Mouse (Mus musculus) MEL (cell line): Measurements from ENCODE around the gene Myo10. TPM values are rescaled to one million over a fixed set of nuclear protein-coding genes. Genes with fewer than 3 reads are reported as not detected.

Experiments
- DNase-seq: peaks from one replicate; pipeline ENCODE4 v3.0.0; 2011; ENCODE audit warnings: low read depth, low spot score
- H3K27ac ChIP-seq: 2 replicates; pipeline ENCODE4 v1.5.1; 2012; ENCODE audit warnings: low read depth, mild to moderate bottlenecking, control low read depth, low read length, moderate library complexity; ENCODE audit not compliant: control insufficient read depth
- H3K27me3 ChIP-seq, 2 experiments: fragments of 150-350 bp in 1 of 2; sonication (generic) in 1 of 2; 2 replicates each; pipeline ENCODE4 v1.6.1; 2012; ENCODE audit warnings: low read length in 2 of 2, mild to moderate bottlenecking in 2 of 2, improper control_type of control experiment in 1 of 2, moderate library complexity in 1 of 2; ENCODE audit not compliant: insufficient read depth in 2 of 2, control insufficient read depth in 1 of 2
- H3K36me3 ChIP-seq, 2 experiments: 2 replicates each; pipeline ENCODE4 v1.6.1; 2012 to 2014; ENCODE audit warnings: low read length in 2 of 2, improper control_type of control experiment in 1 of 2, inconsistent platforms in 1 of 2, mild to moderate bottlenecking in 1 of 2; ENCODE audit not compliant: insufficient read depth in 2 of 2, control insufficient read depth in 1 of 2
- H3K4me1 ChIP-seq, 2 experiments: fragments of 150-350 bp in 1 of 2; sonication (generic) in 1 of 2; 2 replicates each; pipeline ENCODE4 v1.6.1; 2012; ENCODE audit warnings: low read length in 2 of 2, improper control_type of control experiment in 1 of 2, mild to moderate bottlenecking in 1 of 2; ENCODE audit not compliant: insufficient read depth in 2 of 2, control insufficient read depth in 1 of 2
- H3K4me3 ChIP-seq, 2 experiments: fragments of 150-350 bp in 1 of 2; sonication (generic) in 1 of 2; 2 replicates each; pipeline ENCODE4 v1.5.1; 2012; ENCODE audit warnings: low read depth in 2 of 2, low read length in 2 of 2, mild to moderate bottlenecking in 2 of 2, moderate library complexity in 2 of 2, control low read depth in 1 of 2, improper control_type of control experiment in 1 of 2; ENCODE audit not compliant: control insufficient read depth in 1 of 2, insufficient read depth in 1 of 2
- H3K79me2 ChIP-seq: 2 replicates; pipeline ENCODE4 v1.6.1; 2012; ENCODE audit warnings: mild to moderate bottlenecking, low read length, moderate library complexity; ENCODE audit not compliant: control insufficient read depth, poor library complexity, insufficient read depth
- H3K9ac ChIP-seq: 2 replicates; pipeline ENCODE4 v1.6.1; 2012; ENCODE audit warnings: low read depth, mild to moderate bottlenecking, control low read depth, low read length, moderate library complexity; ENCODE audit not compliant: control insufficient read depth, poor library complexity, severe bottlenecking
- H3K9me3 ChIP-seq: fragments of 150-350 bp; sonication (generic); replicated peaks from 2 replicates; pipeline ENCODE4 v1.6.1; 2012; ENCODE audit warnings: mild to moderate bottlenecking, low read length, improper control_type of control experiment, moderate library complexity; ENCODE audit not compliant: insufficient read depth
- BHLHE40 ChIP-seq: IDR thresholded peaks from 2 replicates; pipeline ENCODE4 v1.6.1; 2012; ENCODE audit warnings: low read depth, mild to moderate bottlenecking, inconsistent platforms, low read length, improper control_type of control experiment, borderline replicate concordance
- CHD2 ChIP-seq: IDR thresholded peaks from 2 replicates; pipeline ENCODE4 v1.6.1; 2011; ENCODE audit warnings: low read length, improper control_type of control experiment
- E2F4 ChIP-seq: IDR thresholded peaks from 2 replicates; pipeline ENCODE4 v1.6.1; 2011; ENCODE audit warnings: low read depth, low read length, improper control_type of control experiment, borderline replicate concordance
- ELF1 ChIP-seq: IDR thresholded peaks from 2 replicates; pipeline ENCODE4 v1.6.1; 2014; ENCODE audit warnings: low read depth, mild to moderate bottlenecking, inconsistent platforms, low read length, improper control_type of control experiment, moderate library complexity
- GABPA ChIP-seq: IDR thresholded peaks from 2 replicates; pipeline ENCODE4 v1.6.1; 2012; ENCODE audit warnings: low read depth, mild to moderate bottlenecking, inconsistent platforms, low read length, improper control_type of control experiment, moderate library complexity
- HCFC1 ChIP-seq: IDR thresholded peaks from 2 replicates; pipeline ENCODE4 v1.6.1; 2012; ENCODE audit warnings: low read depth, mild to moderate bottlenecking, inconsistent platforms, low read length, improper control_type of control experiment, moderate library complexity
- JUND ChIP-seq: IDR thresholded peaks from 2 replicates; pipeline ENCODE4 v1.6.1; 2011; ENCODE audit warnings: low read depth, mild to moderate bottlenecking, improper control_type of control experiment, low read length
- MAFK ChIP-seq: IDR thresholded peaks from 2 replicates; pipeline ENCODE4 v1.6.1; 2011; ENCODE audit warnings: low read depth, mild to moderate bottlenecking, low read length, improper control_type of control experiment, borderline replicate concordance
- MAX ChIP-seq: IDR thresholded peaks from 2 replicates; pipeline ENCODE4 v1.6.1; 2011; ENCODE audit warnings: low read length, improper control_type of control experiment
- MXI1 ChIP-seq: IDR thresholded peaks from 2 replicates; pipeline ENCODE4 v1.6.1; 2011; ENCODE audit warnings: mild to moderate bottlenecking, low read depth, low read length, improper control_type of control experiment
- MYB ChIP-seq: IDR thresholded peaks from 2 replicates; pipeline ENCODE4 v1.6.1; 2011; ENCODE audit warnings: mild to moderate bottlenecking, low read depth, low read length, improper control_type of control experiment
- MYC ChIP-seq: IDR thresholded peaks from 2 replicates; pipeline ENCODE4 v1.6.1; 2011; ENCODE audit warnings: low read depth, mild to moderate bottlenecking, low read length, improper control_type of control experiment, moderate library complexity
- POLR2A ChIP-seq, 2 experiments: IDR thresholded peaks; 2 replicates each; pipeline ENCODE4 v1.6.1; 2011 to 2012; ENCODE audit warnings: low read length in 2 of 2, mild to moderate bottlenecking in 2 of 2, control low read depth in 1 of 2, improper control_type of control experiment in 1 of 2, low read depth in 1 of 2, moderate library complexity in 1 of 2; ENCODE audit not compliant: control insufficient read depth in 1 of 2, insufficient read depth in 1 of 2, poor library complexity in 1 of 2
- POLR2AphosphoS5 ChIP-seq: IDR thresholded peaks from 2 replicates; pipeline ENCODE4 v1.6.1; 2012; ENCODE audit warnings: low read depth, borderline replicate concordance, mild to moderate bottlenecking, inconsistent platforms, low read length, moderate library complexity, mixed read lengths
- RAD21 ChIP-seq: IDR thresholded peaks from 2 replicates; pipeline ENCODE4 v1.6.1; 2011; ENCODE audit warnings: mild to moderate bottlenecking, low read depth, low read length, improper control_type of control experiment
- RCOR1 ChIP-seq: IDR thresholded peaks from 2 replicates; pipeline ENCODE4 v1.6.1; 2012; ENCODE audit warnings: low read depth, mild to moderate bottlenecking, inconsistent platforms, low read length, improper control_type of control experiment
- SIN3A ChIP-seq: IDR thresholded peaks from 2 replicates; pipeline ENCODE4 v1.6.1; 2012; ENCODE audit warnings: low read length, improper control_type of control experiment, inconsistent platforms
- TBP ChIP-seq: IDR thresholded peaks from 2 replicates; pipeline ENCODE4 v1.8.0; 2011; ENCODE audit warnings: low read depth, low read length, improper control_type of control experiment
- UBTF ChIP-seq: IDR thresholded peaks from 2 replicates; pipeline ENCODE4 v1.6.1; 2012; ENCODE audit warnings: low read depth, mild to moderate bottlenecking, inconsistent platforms, low read length, improper control_type of control experiment, moderate library complexity, borderline replicate concordance; ENCODE audit not compliant: insufficient read depth
- USF1 ChIP-seq: IDR thresholded peaks from 2 replicates; pipeline ENCODE4 v1.6.1; 2014; ENCODE audit warnings: low read depth, mild to moderate bottlenecking, inconsistent platforms, low read length, improper control_type of control experiment, moderate library complexity
- ZC3H11A ChIP-seq: IDR thresholded peaks from 2 replicates; pipeline ENCODE4 v1.6.1; 2012; ENCODE audit warnings: low read depth, mild to moderate bottlenecking, inconsistent platforms, low read length, improper control_type of control experiment
- ZKSCAN1 ChIP-seq: IDR thresholded peaks from 2 replicates; pipeline ENCODE4 v1.6.1; 2012; ENCODE audit warnings: low read depth, mild to moderate bottlenecking, inconsistent platforms, low read length, improper control_type of control experiment, moderate library complexity
- ZNF384 ChIP-seq: IDR thresholded peaks from 2 replicates; pipeline ENCODE4 v1.6.1; 2012; ENCODE audit warnings: low read depth, mild to moderate bottlenecking, inconsistent platforms, low read length, improper control_type of control experiment
- polyA plus RNA-seq, 2 experiments: library from polyadenylated mRNA; stranded (reverse) in 1 of 2; unstranded in 1 of 2; fragments of >175 nt in 1 of 2; fragments of >200 nt in 1 of 2; gene quantifications; 2 replicates each; pipeline versions ENCODE4 v1.2.1 to v1.2.4; 2012; ENCODE audit warnings: low replicate concordance in 2 of 2, low read depth in 1 of 2; ENCODE audit not compliant: insufficient read length in 2 of 2, insufficient read depth in 1 of 2, missing spikeins in 1 of 2
- total RNA-seq: library from RNA; depleted of rRNA; stranded (reverse); fragments of 300-350 nt; gene quantifications from 2 replicates; pipeline ENCODE4 v1.2.3, GENCODE M21; 2012

Gene Myo10
- total and polyA plus RNA-seq, 3 experiments: 0.01 TPM; not detected in 2

DNA sequence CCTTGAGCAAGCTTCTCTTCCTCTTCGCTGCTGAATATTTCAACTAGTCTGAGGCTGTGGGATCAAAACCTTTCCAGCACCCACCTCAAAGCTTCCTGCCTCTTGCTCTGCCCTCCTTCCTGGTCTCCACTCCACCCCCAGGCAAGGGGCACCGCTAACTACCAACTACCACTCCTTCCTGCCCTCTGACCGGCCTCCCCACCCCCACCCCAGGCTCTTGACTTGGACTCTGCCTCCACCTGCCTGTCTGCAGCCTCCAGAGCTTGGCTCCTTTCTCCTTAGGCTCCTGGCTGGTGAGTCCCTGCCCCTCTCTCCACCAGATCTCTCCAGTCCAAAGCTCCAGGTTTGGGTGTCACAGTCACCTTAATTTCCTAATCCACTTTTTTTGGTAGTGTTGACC lies 133.7 kb downstream of the Myo10 start:
- Histone ChIP-seq H3K9ac (no peak overlapping the region), H3K27me3 (no peaks in the 10 kb centered on the region), H3K9me3 (no peaks in the 10 kb centered on the region), H3K4me3 (no peak overlapping the region), H3K27ac (no peak overlapping the region), H3K79me2 (no peaks in the 10 kb centered on the region), H3K36me3 (no peaks in the 10 kb centered on the region), H3K4me1 (no peaks in the 10 kb centered on the region)
- no peak for DNase-seq
- TF ChIP-seq RAD21 (no peak), MYB (no peak), SIN3A (no peak), BHLHE40 (no peak), HCFC1 (no peak), CHD2 (no peak), MYC (no peak), MAX (no peak), JUND (no peak), POLR2A (IDR thresholded peaks at IDR 0.05; ENCODE audit: control insufficient read depth in 1 of 2, insufficient read depth in 1 of 2, low read depth in 1 of 2, low read length in 2 of 2, poor library complexity in 1 of 2) (no peak)

DNA sequence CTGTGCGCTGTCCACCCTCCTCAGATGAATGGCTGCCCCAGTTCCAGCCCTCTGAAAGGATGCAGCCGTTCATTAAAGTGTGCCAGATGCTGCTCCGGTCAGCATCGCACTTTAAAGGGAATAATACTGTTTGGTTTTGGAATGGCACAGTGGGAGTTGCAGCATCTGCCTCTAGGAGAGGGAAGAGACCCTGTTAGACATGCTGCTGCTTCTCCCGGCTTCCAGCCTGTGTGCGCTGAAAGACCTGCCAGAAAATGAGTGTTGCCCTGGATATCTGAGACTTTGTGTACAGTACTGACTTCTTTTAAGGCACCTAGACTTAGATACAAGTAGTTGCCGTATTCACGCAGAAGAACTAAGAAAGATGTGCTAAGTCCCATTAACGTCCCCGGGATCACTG lies 135.7 kb downstream of the Myo10 start:
- TF ChIP-seq ELF1: no peak
- no peak for TF ChIP-seq ZKSCAN1
- no peak for TF ChIP-seq ZNF384
- TF ChIP-seq MXI1: no peak
- TF ChIP-seq GABPA: no peak
- no peak for TF ChIP-seq CHD2
- TF ChIP-seq ZC3H11A: no peak
- TF ChIP-seq USF1: no peak
- no peak for TF ChIP-seq MYC
- TF ChIP-seq SIN3A: no peak
- no peak for TF ChIP-seq TBP
- no peak for TF ChIP-seq E2F4
- TF ChIP-seq MAFK: no peak
- TF ChIP-seq UBTF: no peak
- TF ChIP-seq BHLHE40: no peak
- no peak for TF ChIP-seq RCOR1
- TF ChIP-seq POLR2AphosphoS5: no peak
- H3K4me1 ChIP-seq: no peaks in the 10 kb centered on the region
- H3K27ac ChIP-seq: no peak overlapping the region
- no peaks in the 10 kb centered on the region for H3K9me3 ChIP-seq
- H3K27me3 ChIP-seq: no peaks in the 10 kb centered on the region
- no peaks in the 10 kb centered on the region for H3K79me2 ChIP-seq
- DNase-seq: no peak
- no peaks in the 10 kb centered on the region for H3K36me3 ChIP-seq
- no peak overlapping the region for H3K4me3 ChIP-seq
- no peak overlapping the region for H3K9ac ChIP-seq
